Mouse (Mus musculus) liver, embryonic 11.5 days (tissue): ENCODE measurements around the gene Tnfrsf14. TPM values are rescaled to one million over a fixed set of nuclear protein-coding genes. Genes with fewer than 3 reads are reported as not detected.
A peak's percentile ranks its signal among the peaks of the same experiment; 100 is the strongest.

ENCODE experiments used
- ATAC-seq: fragments of 200-750 bp; cut with Nextera tagmentation; replicated peaks from 2 replicates; pipeline ENCODE4 v1.8.0; 2017; ENCODE audit warnings: moderate number of reproducible peaks, mild to moderate bottlenecking, moderate TSS enrichment, moderate library complexity; ENCODE audit not compliant: low FRiP score
- DNase-seq: peaks from one replicate; pipeline ENCODE4 v3.0.0-alpha.2; 2017; ENCODE audit warnings: low spot score
- H3K27ac ChIP-seq: fragments of 300-500 bp; sonication (generic); 2 replicates; pipeline ENCODE4 v1.5.1; 2014; ENCODE audit warnings: mild to moderate bottlenecking, low read depth, low read length, control low read depth
- H3K27me3 ChIP-seq: fragments of 300-500 bp; sonication (generic); replicated peaks from 2 replicates; pipeline ENCODE4 v1.6.1; 2014; ENCODE audit warnings: low read length, mixed read lengths; ENCODE audit not compliant: control insufficient read depth, insufficient read depth
- H3K36me3 ChIP-seq: fragments of 300-500 bp; sonication (generic); 2 replicates; pipeline ENCODE4 v1.6.1; 2014; ENCODE audit warnings: mild to moderate bottlenecking, low read length, moderate library complexity, mixed read lengths; ENCODE audit not compliant: control insufficient read depth, insufficient read depth
- H3K4me1 ChIP-seq: fragments of 300-500 bp; sonication (generic); replicated peaks from 2 replicates; pipeline ENCODE4 v1.6.1; 2014; ENCODE audit warnings: low read length, mixed read lengths; ENCODE audit not compliant: control insufficient read depth, insufficient read depth
- H3K4me2 ChIP-seq: fragments of 300-500 bp; sonication (generic); 2 replicates; pipeline ENCODE4 v1.6.1; 2014; ENCODE audit warnings: mild to moderate bottlenecking, control low read depth, moderate library complexity
- H3K4me3 ChIP-seq: fragments of 300-500 bp; sonication (generic); 2 replicates; pipeline ENCODE4 v1.5.1; 2014; ENCODE audit warnings: low read depth, low read length, control low read depth
- H3K9ac ChIP-seq: fragments of 300-500 bp; sonication (generic); 2 replicates; pipeline ENCODE4 v1.6.1; 2014; ENCODE audit warnings: low read depth, low read length, control low read depth
- H3K9me3 ChIP-seq: fragments of 300-500 bp; sonication (generic); 2 replicates; pipeline ENCODE4 v1.6.1; 2016; ENCODE audit warnings: low read length, inconsistent platforms, mixed read lengths; ENCODE audit not compliant: control insufficient read depth
- WGBS: fragments of 180-500 bp; shearing (Covaris S2); extraction: QIAGEN DNeasy Blood & Tissue Kit; methylation state at CpG from one replicate; pipeline ENCODE4 v1.1.7; 2014; 5-methylcytosine and 5-hydroxymethylcytosine counted together
- polyA plus RNA-seq: library from polyadenylated mRNA; unstranded; fragments of >200 nt; fragmentation: Nextera tagmentation; extraction: Ambion mirVana; gene quantifications from 2 replicates; pipeline ENCODE4 v1.2.1, GENCODE M21; 2014

The Tnfrsf14 gene
- 23.1 and 24.4 TPM in 2 replicates for polyA plus RNA-seq

DNA sequence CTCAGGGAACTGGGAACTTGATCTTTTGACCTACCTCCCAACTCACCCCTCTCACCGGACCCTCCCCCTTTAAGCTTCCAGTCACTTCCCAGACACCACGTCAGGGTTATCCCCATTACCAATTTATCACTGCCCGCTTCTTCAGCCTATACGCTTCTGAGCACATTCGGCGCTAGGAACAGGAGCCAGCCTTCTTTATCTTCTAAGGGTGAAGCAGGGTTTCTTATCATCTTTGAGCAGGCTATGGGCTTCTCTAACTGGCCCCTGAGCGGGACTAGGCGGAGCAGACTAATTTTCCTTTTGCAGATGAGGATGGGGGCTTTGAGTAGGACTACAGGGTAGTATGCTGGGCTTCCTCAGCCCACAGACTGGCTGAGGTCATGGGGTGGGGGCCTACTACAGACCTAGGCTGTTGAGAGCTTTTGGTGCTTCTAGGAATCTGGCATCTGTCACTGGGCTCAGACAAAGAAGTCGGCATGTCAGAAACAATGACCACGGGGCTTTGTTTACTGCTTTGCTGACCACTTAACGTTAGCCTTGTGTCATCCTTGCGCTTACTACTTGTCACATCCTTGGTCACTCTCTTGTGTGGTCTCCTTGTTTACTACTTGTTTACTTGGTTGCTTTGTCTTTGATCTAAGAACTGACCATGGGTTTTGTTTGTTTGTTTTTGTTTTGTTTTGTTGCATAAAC, at the start of gene Tnfrsf14:
TSS of gene Tnfrsf14 (minus strand) at position 169 of the 693 bp plus-strand sequence.
- Histone ChIP-seq H3K4me1 (peaks cover 45% of the 10 kb centered on the region), H3K4me3 (peak within 1 kb of the TSS; percentile 58), H3K4me2 (peak within 1 kb of the TSS; percentile 90), H3K27me3 (no peaks in the 10 kb centered on the region; the same call in 1 of the 2 replicates), H3K36me3 (peaks cover 19% of the 10 kb centered on the region; the same call in 1 of the 2 replicates), H3K27ac (peak within 1 kb of the TSS; percentile 78), H3K9me3 (no peaks in the 10 kb centered on the region), H3K9ac (peak within 1 kb of the TSS; percentile 72)
- DNase-seq = peak; percentile 69
- 13% methylated on average over 12 of the region's 12 CpGs for WGBS
- ATAC-seq = peak; percentile 91

DNA sequence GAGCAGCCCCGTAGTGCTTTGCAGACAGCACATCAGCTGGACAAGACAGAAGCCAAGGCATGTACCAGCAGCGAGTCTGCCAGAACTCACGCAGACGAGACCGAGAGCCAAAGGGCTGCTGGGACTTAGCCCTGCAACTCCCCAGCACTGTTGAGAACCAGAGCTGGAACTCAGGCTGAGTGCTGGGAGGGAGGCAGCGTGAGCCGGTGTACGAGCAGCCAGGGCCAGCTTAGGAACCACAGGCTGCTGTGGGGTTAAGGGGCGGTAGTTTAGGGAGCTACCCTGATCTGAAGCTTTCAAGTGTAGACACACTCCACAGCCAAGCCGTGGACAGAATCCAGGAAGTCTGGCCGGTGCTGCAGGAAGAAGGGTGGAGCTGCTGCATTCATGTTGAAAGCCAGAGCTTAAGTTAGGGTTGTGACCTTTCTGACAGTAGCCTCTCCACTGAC, 45.8 kb upstream of the Tnfrsf14 start:
- no peak for ATAC-seq
- H3K27ac ChIP-seq = no peak overlapping the region
- DNase-seq = no peak
- peaks cover 94% of the 10 kb centered on the region for H3K36me3 ChIP-seq
- H3K4me3 ChIP-seq = no peak overlapping the region
- no peak overlapping the region for H3K4me2 ChIP-seq
- no peak overlapping the region for H3K9ac ChIP-seq
- 89% methylated on average over 11 of the region's 11 CpGs for WGBS
- no peaks in the 10 kb centered on the region for H3K27me3 ChIP-seq
- no peaks in the 10 kb centered on the region for H3K4me1 ChIP-seq
- no peaks in the 10 kb centered on the region for H3K9me3 ChIP-seq

DNA sequence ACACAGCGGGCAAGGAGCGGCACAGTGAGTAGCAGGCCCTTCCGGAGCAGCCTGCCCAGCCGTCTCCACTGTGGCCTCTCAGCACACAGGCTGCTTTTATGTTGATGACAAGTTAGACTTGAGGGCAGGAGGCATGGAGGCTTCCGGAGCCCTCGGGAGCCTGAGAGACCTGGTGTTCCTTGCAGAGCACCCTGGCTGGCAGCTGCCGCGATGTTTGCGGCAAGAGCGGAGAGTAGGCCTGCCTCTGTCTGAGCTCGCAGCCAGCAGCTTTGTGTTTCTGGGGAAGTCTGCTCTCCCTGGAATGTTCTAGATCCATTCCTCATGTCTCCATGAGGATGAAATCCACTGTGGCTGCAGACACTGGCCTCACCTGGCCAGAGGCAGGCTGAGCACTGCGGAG, 44.2 kb upstream of the Tnfrsf14 start:
- no peak for ATAC-seq
- DNase-seq = no peak
- H3K36me3 ChIP-seq = peaks cover 82% of the 10 kb centered on the region
- no peak overlapping the region for H3K4me2 ChIP-seq
- H3K4me1 ChIP-seq = no peaks in the 10 kb centered on the region
- WGBS = 94% methylated on average over 12 of the region's 12 CpGs
- no peaks in the 10 kb centered on the region for H3K9me3 ChIP-seq
- H3K9ac ChIP-seq = no peak overlapping the region
- H3K27me3 ChIP-seq = no peaks in the 10 kb centered on the region
- no peak overlapping the region; the same call in 1 of the 2 replicates for H3K4me3 ChIP-seq
- no peak overlapping the region for H3K27ac ChIP-seq

DNA sequence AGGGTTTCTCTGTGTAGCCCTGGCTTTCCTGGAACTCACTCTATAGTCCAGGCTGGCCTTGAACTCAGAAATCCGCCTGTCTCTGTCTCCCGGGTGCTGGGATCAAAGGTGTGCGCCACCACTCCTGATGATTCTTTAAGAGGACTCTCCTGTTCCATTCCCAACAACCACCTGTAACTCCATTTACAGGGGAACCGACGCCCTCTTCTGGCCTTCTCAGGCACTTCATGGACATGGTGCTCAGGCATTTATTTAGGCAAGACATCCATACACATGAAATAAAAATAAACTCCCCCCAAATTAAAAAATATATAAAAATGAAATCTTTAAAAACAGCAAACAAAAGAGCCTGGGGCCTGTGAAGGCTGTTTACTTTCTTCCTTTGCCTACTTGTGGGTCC, 38.8 kb upstream of the Tnfrsf14 start:
- no peak for ATAC-seq
- H3K9ac ChIP-seq = no peak overlapping the region

DNA sequence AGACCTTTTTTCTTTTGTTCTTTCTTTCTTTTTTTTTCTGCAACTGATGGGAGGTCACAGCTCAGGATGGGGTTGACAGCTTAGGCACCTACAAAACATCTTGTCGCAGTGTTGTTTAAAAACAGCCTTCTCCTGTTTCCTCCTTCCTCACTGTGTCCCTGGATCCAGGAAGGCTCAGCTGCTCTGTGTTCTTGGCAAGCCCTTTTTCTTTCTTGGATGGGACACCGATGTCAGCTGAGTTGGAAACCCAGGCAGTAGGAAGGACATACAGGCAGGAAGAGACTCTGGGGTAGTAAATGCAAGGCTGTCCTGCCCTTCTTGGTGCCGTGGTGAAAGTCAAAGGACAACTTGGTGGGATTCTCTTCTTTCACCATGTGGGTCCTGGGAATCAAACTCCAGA, 37.5 kb upstream of the Tnfrsf14 start:
- WGBS = 89% methylated on average over 3 of the region's 3 CpGs
- Histone ChIP-seq H3K27me3 (peaks cover 27% of the 10 kb centered on the region), H3K36me3 (peaks cover 24% of the 10 kb centered on the region), H3K9ac (peak overlapping the region; percentile 13; the same call in 1 of the 2 replicates), H3K27ac (no peak overlapping the region), H3K4me2 (peak overlapping the region; percentile 88), H3K9me3 (no peaks in the 10 kb centered on the region), H3K4me3 (peak overlapping the region; percentile 92), H3K4me1 (peaks cover 25% of the 10 kb centered on the region)
- ATAC-seq (no peak), DNase-seq (no peak)

More for the DNA sequence above, 38.8 kb upstream of the Tnfrsf14 start:
- Histone ChIP-seq H3K4me3 (no peak overlapping the region), H3K27ac (no peak overlapping the region), H3K36me3 (peaks cover 37% of the 10 kb centered on the region), H3K4me2 (no peak overlapping the region), H3K9me3 (no peaks in the 10 kb centered on the region), H3K4me1 (peaks cover 20% of the 10 kb centered on the region), H3K27me3 (peaks cover 14% of the 10 kb centered on the region)
- WGBS = 61% methylated on average over 5 of the region's 5 CpGs
- DNase-seq = no peak

DNA sequence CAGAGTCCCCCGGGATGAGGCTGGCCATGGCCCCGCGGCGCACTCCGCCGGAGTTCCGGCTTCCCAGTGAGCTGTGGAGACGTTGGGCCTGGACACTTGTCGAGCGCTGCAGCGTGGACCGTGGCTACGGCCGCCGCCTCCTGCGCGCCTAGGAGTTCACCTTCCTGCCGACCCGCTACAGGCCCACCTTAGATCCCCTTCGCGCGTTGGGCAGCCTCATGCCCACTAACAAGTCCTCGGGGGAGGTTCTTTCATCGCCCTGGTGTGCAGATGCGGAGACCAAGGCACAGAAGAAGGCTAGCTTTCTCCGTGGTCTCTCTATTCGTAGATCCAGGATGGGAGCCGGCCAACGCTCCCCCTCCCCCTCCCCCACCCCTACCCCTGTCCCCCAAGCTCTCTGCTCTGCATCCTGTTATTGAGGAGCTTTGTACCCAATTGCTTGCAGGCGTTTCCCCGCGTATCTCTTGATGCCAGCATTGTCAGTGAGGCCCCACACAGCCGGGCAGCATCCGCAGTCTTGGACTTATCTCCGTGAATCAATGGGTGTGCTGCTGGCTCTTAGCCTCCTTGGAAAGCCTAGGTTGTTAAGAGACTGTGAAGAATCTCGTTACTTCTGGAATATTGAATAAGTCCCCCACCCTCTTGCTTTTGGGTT, 36.3 kb upstream of the Tnfrsf14 start:
- Histone ChIP-seq H3K27me3 (peaks cover 39% of the 10 kb centered on the region), H3K4me3 (peak overlapping the region; percentile 92), H3K9ac (peak overlapping the region; percentile 94), H3K27ac (peak overlapping the region; percentile 97), H3K4me2 (peak overlapping the region; percentile 88), H3K4me1 (peaks cover 32% of the 10 kb centered on the region), H3K36me3 (peaks cover 12% of the 10 kb centered on the region), H3K9me3 (no peaks in the 10 kb centered on the region)
- peak; percentile 79 for ATAC-seq
- under 1% methylated on average over 36 of the region's 36 CpGs for WGBS
- DNase-seq = no peak

DNA sequence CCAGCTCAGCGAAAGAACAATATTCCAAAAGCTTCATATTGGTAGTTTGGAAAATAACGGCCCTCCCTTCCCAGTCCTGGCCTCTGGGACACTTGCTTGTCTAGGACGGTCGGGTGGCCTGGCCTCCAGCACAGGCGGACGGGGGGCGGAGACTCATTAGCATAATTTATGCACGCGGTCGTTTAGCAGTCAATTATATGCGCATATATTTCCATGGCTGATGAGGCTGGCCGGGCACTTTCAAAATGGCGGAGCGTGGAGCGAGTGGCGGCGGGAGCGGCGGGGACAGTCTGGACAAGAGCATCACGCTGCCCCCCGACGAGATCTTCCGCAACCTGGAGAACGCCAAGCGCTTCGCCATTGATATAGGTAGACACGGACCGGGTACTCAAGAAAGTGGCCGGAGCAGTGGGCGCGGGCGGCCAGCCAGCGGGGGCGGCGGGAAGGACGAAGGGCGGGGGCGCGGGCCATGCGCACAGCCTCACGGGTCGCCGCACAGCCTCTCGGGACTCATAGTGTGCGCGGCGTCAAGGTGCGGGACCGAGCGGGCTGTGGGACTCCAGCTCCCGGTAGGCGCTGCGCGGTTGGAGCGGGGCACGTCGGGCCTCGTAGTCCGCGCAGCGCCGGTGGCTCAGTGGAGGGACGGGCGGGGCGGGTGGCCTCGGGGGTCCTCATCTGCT, 35.7 kb upstream of the Tnfrsf14 start, which contains the start of gene Pank4:
TSS of gene Pank4 (plus strand) at position 223 of the 680 bp plus-strand sequence.
- H3K27me3 ChIP-seq = peaks cover 46% of the 10 kb centered on the region
- under 1% methylated on average over 66 of the region's 66 CpGs for WGBS
- H3K9ac ChIP-seq = peak within 1 kb of the TSS; percentile 94
- H3K4me3 ChIP-seq = peak within 1 kb of the TSS; percentile 92
- H3K27ac ChIP-seq = peak within 1 kb of the TSS; percentile 97
- H3K4me1 ChIP-seq = peaks cover 32% of the 10 kb centered on the region
- ATAC-seq (peak; percentile 87), DNase-seq (peak; percentile 89)
- peak within 1 kb of the TSS; percentile 88 for H3K4me2 ChIP-seq
- no peaks in the 10 kb centered on the region for H3K9me3 ChIP-seq
- H3K36me3 ChIP-seq = peaks cover 5% of the 10 kb centered on the region; the same call in 1 of the 2 replicates

DNA sequence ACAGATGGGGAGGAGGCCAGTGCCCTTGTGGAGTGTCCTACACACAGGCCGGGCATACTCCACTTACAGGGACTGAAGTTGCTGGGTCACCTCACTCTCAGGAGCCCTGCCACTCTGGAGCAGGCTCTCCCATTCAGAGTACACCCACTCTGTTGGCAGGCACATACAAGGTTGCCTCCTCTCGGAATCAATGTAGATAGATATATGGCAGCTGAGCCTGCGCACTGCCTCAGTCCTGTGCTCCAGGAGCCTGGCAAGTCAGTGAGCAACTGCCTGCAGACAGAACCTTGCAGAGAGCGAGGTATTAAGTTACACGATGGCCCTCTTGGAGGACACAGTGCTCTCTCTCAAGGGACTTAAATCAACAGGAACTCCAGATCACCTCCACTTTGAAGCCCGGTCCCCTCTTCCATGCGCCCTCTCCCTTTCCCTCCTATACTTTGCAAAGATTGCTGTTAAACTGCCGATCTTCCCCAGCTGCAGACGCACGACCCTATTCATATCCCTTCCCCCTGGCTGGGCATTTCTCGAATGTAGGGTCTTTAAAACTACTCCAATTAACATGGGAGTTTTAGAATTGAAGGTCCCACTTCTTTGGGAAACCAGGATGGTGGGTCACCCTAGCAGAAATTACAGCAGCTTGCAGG, 35.0 kb upstream of the Tnfrsf14 start:
- Histone ChIP-seq H3K27me3 (peaks cover 53% of the 10 kb centered on the region), H3K4me1 (peaks cover 35% of the 10 kb centered on the region), H3K9ac (peak overlapping the region; percentile 94; the same call in 1 of the 2 replicates), H3K4me3 (peak overlapping the region; percentile 92), H3K36me3 (peaks cover 3% of the 10 kb centered on the region; the same call in 1 of the 2 replicates), H3K27ac (no peak overlapping the region), H3K9me3 (no peaks in the 10 kb centered on the region), H3K4me2 (peak overlapping the region; percentile 59)
- DNase-seq (no peak), ATAC-seq (no peak)
- 45% methylated on average over 11 of the region's 11 CpGs for WGBS
